Mouse (Mus musculus): Measurements from ENCODE around the gene Sypl. TPM values are rescaled to one million over a fixed set of nuclear protein-coding genes. Genes with fewer than 3 reads are reported as not detected.

Gene Sypl
- polyA plus RNA-seq, 1 experiment from 2014 or later: 59.8 TPM

DNA sequence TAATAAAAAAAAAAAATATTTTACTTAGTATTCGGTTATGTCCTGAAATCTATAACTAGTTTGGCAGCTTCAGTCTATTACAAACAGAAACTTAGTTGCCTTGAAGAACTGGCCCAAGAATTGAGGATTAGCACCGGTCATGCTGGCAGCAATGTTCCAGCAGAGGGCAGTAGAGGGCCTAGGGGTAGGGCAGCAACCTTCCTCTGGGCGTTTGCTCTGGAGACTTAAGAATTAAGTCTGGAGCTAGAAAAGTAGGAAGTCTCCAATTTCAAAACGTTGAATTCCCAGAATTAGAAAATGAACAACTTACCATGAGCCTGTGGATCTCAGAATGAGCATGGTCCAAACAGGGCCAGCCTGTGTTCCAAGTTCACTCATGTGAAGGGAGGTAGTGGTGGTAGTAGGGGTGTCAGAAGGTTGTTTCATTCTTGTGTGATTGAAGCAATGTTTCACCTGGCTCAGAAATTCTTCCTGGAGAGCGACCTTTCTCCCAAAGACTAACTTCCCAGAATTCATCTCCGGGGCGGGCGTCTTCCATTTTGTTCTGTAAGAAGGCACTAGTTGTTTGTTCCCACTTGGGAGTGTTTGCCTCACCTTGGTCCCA, 33.4 kb upstream of the Sypl start:
- H3K9me3 ChIP-seq (ENCODE audit: control insufficient read depth, low read length): no peaks in the 10 kb centered on the region
- H3K4me2 ChIP-seq (replicated peaks; ENCODE audit: low read depth, low read length): no peak overlapping the region
- ATAC-seq (ENCODE audit: low FRiP score): no peak
- peak; percentile 55 for DNase-seq (ENCODE audit: low spot score)
- no peak overlapping the region for H3K9ac ChIP-seq (ENCODE audit: low read depth, low read length)
- no peaks in the 10 kb centered on the region for H3K36me3 ChIP-seq (ENCODE audit: control insufficient read depth, insufficient read depth, low read length)
- no peak overlapping the region for H3K4me3 ChIP-seq (ENCODE audit: low read depth, low read length)
- no peaks in the 10 kb centered on the region for H3K27me3 ChIP-seq (ENCODE audit: control insufficient read depth, insufficient read depth, low read length)
- H3K27ac ChIP-seq (ENCODE audit: low read depth, low read length): no peak overlapping the region
- no peaks in the 10 kb centered on the region for H3K4me1 ChIP-seq (replicated peaks; ENCODE audit: control insufficient read depth, insufficient read depth, low read length)
- 72% methylated on average over 8 of the region's 8 CpGs for WGBS

DNA sequence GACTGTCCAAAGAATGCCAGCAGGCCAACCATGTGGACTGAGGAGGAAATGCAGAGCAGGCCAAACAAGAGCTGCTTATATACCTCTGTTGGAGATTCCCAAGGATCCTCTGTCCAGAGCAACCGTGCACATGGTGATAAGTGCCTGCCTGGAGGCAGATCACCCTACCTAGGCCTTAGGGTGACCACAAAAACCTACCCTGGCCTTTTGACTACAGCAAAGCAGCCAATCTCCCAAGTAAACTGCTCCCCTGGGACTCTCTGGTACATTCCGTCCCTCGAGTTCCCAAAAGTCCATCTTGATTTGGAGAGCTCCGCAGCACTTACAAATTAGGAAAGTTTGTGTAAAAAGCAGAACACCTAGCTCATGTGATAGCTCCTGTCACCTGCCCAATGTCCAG, 32.6 kb upstream of the Sypl start:
- no peaks in the 10 kb centered on the region for H3K4me1 ChIP-seq (replicated peaks; ENCODE audit: control insufficient read depth, insufficient read depth, low read length)
- no peak overlapping the region for H3K27ac ChIP-seq (ENCODE audit: low read depth, low read length)
- no peaks in the 10 kb centered on the region for H3K27me3 ChIP-seq (ENCODE audit: control insufficient read depth, insufficient read depth, low read length)
- DNase-seq (ENCODE audit: low spot score) (no peak), ATAC-seq (ENCODE audit: low FRiP score) (no peak)
- H3K36me3 ChIP-seq (ENCODE audit: control insufficient read depth, insufficient read depth, low read length): no peaks in the 10 kb centered on the region
- H3K4me3 ChIP-seq (ENCODE audit: low read depth, low read length): no peak overlapping the region
- no peaks in the 10 kb centered on the region for H3K9me3 ChIP-seq (ENCODE audit: control insufficient read depth, low read length)
- no peak overlapping the region for H3K9ac ChIP-seq (ENCODE audit: low read depth, low read length)
- no peak overlapping the region for H3K4me2 ChIP-seq (replicated peaks; ENCODE audit: low read depth, low read length)
- WGBS: 83% methylated on average over 4 of the region's 4 CpGs

DNA sequence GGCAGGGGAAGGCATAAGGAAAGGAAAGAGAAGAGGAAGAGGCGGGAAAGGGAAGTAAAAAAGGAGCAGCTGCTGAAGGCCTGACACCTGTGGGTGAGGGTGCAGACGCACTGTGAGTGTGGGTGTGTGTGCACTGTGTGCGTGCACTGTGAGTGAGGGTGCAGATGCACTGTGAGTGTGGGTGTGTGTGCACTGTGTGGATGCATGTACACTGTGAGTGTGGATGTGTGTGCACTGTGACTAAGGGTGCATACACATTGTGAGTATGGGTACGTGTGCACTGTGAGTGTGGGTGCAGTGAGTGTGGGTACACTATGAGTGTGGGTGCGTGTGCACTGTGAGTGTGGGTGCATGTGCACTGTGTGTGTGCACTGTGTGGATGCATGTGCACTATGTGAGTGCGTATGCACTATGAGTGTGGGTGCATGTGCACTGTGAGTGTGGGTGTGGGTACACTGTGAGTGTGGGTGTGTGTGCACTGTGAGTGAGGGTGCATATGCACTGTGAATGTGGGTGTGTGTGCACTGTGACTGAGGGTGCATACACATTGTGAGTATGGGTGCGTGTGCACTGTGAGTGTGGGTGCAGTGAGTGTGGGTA, 32.1 kb upstream of the Sypl start:
- H3K27me3 ChIP-seq (ENCODE audit: control insufficient read depth, insufficient read depth, low read length): no peaks in the 10 kb centered on the region
- H3K36me3 ChIP-seq (ENCODE audit: control insufficient read depth, insufficient read depth, low read length): no peaks in the 10 kb centered on the region
- no peak overlapping the region for H3K27ac ChIP-seq (ENCODE audit: low read depth, low read length)
- DNase-seq (ENCODE audit: low spot score): no peak
- H3K4me2 ChIP-seq (replicated peaks; ENCODE audit: low read depth, low read length): no peak overlapping the region
- WGBS: 93% methylated on average over 7 of the region's 7 CpGs
- peaks cover under 1% of the 10 kb centered on the region; the same call in 1 of the 2 replicates for H3K4me1 ChIP-seq (replicated peaks; ENCODE audit: control insufficient read depth, insufficient read depth, low read length)
- H3K9me3 ChIP-seq (ENCODE audit: control insufficient read depth, low read length): no peaks in the 10 kb centered on the region
- no peak overlapping the region for H3K9ac ChIP-seq (ENCODE audit: low read depth, low read length)
- no peak overlapping the region for H3K4me3 ChIP-seq (ENCODE audit: low read depth, low read length)
- no peak for ATAC-seq (ENCODE audit: low FRiP score)

DNA sequence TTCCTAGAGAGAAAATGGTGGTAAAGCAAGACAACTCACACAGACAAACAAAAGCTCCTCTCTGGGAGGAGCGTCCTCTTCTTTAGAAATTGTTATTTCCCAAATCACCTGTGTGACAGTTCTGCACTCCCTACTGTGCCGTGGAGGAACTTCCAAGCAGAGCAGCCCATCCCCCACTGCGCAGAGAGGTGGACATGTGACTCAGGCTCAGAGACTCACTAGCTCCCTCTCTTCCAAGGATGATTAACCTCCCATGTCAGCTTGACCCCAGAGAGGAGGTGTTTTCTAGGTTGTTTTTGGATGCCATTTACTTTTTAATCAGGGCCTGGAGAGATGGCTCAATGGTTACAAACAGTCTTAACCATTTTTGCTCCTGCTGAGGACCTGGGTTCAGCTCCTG, 29.4 kb upstream of the Sypl start:
- Histone ChIP-seq H3K4me2 (replicated peaks; ENCODE audit: low read depth, low read length) (no peak overlapping the region), H3K9me3 (ENCODE audit: control insufficient read depth, low read length) (no peaks in the 10 kb centered on the region), H3K9ac (ENCODE audit: low read depth, low read length) (no peak overlapping the region), H3K4me1 (replicated peaks; ENCODE audit: control insufficient read depth, insufficient read depth, low read length) (peaks cover 3% of the 10 kb centered on the region; the same call in 1 of the 2 replicates), H3K27me3 (ENCODE audit: control insufficient read depth, insufficient read depth, low read length) (no peaks in the 10 kb centered on the region), H3K4me3 (ENCODE audit: low read depth, low read length) (no peak overlapping the region), H3K27ac (ENCODE audit: low read depth, low read length) (no peak overlapping the region), H3K36me3 (ENCODE audit: control insufficient read depth, insufficient read depth, low read length) (no peaks in the 10 kb centered on the region)
- DNase-seq (ENCODE audit: low spot score) (no peak), ATAC-seq (ENCODE audit: low FRiP score) (no peak)
- WGBS: 19% methylated on average over 3 of the region's 3 CpGs

DNA sequence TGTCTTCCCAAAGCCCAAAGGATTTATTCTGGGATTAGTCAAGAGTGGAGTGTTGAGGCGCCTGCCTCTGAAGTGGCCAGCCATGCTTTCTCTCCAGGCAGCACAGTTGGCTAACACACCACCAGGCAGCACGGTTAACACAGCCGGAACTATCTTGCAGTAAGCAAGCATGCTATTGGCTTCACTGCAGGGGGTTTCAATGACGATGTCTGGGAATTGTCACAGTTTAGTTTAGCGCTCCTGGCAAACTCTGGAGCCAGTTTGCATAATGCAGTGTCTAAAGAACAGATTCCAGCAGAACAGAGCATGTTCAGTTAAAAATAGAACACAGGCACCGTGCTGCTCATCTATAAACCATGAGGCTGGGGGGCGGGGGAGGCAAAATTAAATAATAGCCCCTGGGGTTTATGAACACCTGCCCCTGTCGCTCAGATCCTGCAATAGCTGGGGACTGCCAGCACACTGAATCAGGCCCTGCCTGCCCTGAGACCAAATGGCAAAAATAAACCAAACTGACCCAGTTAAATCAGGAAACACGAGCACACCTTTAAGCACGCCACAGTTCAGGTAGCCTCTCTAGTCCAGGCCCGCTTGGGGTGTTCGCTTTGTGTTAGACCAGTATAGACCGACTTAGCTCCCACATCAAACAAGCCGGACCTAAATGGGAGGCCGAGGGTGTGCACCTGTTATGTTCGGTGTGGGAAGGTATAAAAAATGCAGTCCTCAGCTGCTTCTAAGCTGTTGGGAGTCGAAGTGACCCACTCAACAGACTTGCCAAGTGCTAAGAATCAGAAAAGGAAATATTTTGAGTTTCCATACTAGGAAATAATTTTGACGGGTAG, 27.1 kb upstream of the Sypl start:
- DNase-seq (ENCODE audit: low spot score) (peak; percentile 41), ATAC-seq (ENCODE audit: low FRiP score) (peak; percentile 80)
- Histone ChIP-seq H3K27ac (ENCODE audit: low read depth, low read length) (0 out of 2 replicates have a peak overlapping the region, but pooled peaks have one; percentile 30), H3K27me3 (ENCODE audit: control insufficient read depth, insufficient read depth, low read length) (no peaks in the 10 kb centered on the region), H3K9me3 (ENCODE audit: control insufficient read depth, low read length) (no peaks in the 10 kb centered on the region), H3K4me3 (ENCODE audit: low read depth, low read length) (no peak overlapping the region), H3K4me1 (replicated peaks; ENCODE audit: control insufficient read depth, insufficient read depth, low read length) (peaks cover 3% of the 10 kb centered on the region; the same call in 1 of the 2 replicates), H3K4me2 (replicated peaks; ENCODE audit: low read depth, low read length) (no peak overlapping the region), H3K36me3 (ENCODE audit: control insufficient read depth, insufficient read depth, low read length) (no peaks in the 10 kb centered on the region), H3K9ac (ENCODE audit: low read depth, low read length) (peak overlapping the region; percentile 31)
- 66% methylated on average over 18 of the region's 18 CpGs for WGBS

- no peaks in the 10 kb centered on the region for H3K27me3 ChIP-seq (ENCODE audit: control insufficient read depth, insufficient read depth, low read length)
- H3K27ac ChIP-seq (ENCODE audit: low read depth, low read length): no peak overlapping the region
- H3K4me3 ChIP-seq (ENCODE audit: low read depth, low read length): no peak overlapping the region
- H3K9me3 ChIP-seq (ENCODE audit: control insufficient read depth, low read length): no peaks in the 10 kb centered on the region
- ATAC-seq (ENCODE audit: low FRiP score) (no peak), DNase-seq (ENCODE audit: low spot score) (no peak)
- no peaks in the 10 kb centered on the region for H3K36me3 ChIP-seq (ENCODE audit: control insufficient read depth, insufficient read depth, low read length)
- no peak overlapping the region for H3K9ac ChIP-seq (ENCODE audit: low read depth, low read length)
- H3K4me2 ChIP-seq (replicated peaks; ENCODE audit: low read depth, low read length): no peak overlapping the region
- peaks cover 3% of the 10 kb centered on the region; the same call in 1 of the 2 replicates for H3K4me1 ChIP-seq (replicated peaks; ENCODE audit: control insufficient read depth, insufficient read depth, low read length)
- WGBS: 84% methylated on average over 10 of the region's 10 CpGs
These were observed 26.4 kb upstream of the Sypl start for GRCm38 (mm10) chr12:32927231-32927835.

- ATAC-seq (ENCODE audit: low FRiP score): no peak
- Histone ChIP-seq H3K4me3 (ENCODE audit: low read depth, low read length) (no peak overlapping the region), H3K9me3 (ENCODE audit: control insufficient read depth, low read length) (no peaks in the 10 kb centered on the region), H3K36me3 (ENCODE audit: control insufficient read depth, insufficient read depth, low read length) (no peaks in the 10 kb centered on the region), H3K4me2 (replicated peaks; ENCODE audit: low read depth, low read length) (no peak overlapping the region), H3K27ac (ENCODE audit: low read depth, low read length) (no peak overlapping the region), H3K27me3 (ENCODE audit: control insufficient read depth, insufficient read depth, low read length) (no peaks in the 10 kb centered on the region), H3K4me1 (replicated peaks; ENCODE audit: control insufficient read depth, insufficient read depth, low read length) (peaks cover 3% of the 10 kb centered on the region; the same call in 1 of the 2 replicates), H3K9ac (ENCODE audit: low read depth, low read length) (no peak overlapping the region)
- DNase-seq (ENCODE audit: low spot score): no peak
- 49% methylated on average over 3 of the region's 3 CpGs for WGBS
These were observed 25.5 kb upstream of the Sypl start for GRCm38 (mm10) chr12:32928180-32928579.

DNA sequence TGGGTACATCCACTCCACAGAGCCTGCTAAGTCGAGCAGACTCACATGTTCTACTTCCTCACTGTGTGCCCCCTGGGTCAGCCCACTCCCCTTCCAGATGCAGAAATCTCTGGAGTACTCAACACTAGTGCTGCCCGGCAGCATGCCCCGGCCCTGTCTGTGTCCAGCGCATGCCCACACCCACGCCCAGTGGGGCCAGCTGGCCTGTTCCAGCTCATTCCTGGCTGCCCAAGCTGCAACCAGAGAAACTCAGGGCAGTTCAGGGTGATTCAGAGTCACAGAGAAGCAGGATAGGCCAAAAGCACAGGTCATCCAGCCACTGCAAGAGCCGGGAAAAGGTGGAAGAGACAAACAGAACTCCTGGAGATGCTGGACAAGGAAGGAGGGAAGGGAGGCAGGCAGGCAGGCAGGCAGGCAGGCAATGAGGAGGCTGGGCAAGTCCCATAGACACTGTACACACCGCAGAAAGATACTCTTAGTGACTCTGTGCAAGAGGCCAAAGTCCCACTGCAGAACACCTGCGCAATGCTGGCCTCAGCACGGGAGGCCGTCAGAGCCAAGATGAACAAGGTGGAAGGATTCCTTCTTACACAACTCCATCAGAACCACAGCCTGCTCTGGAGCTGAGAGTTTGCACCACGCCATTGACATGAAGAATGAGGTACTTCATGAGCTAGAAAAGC, 23.7 kb upstream of the Sypl start:
- H3K36me3 ChIP-seq (ENCODE audit: control insufficient read depth, insufficient read depth, low read length): no peaks in the 10 kb centered on the region
- H3K9me3 ChIP-seq (ENCODE audit: control insufficient read depth, low read length): no peaks in the 10 kb centered on the region
- no peak overlapping the region for H3K4me2 ChIP-seq (replicated peaks; ENCODE audit: low read depth, low read length)
- DNase-seq (ENCODE audit: low spot score): no peak
- ATAC-seq (ENCODE audit: low FRiP score): no peak
- no peak overlapping the region for H3K9ac ChIP-seq (ENCODE audit: low read depth, low read length)
- 86% methylated on average over 11 of the region's 11 CpGs for WGBS
- H3K27ac ChIP-seq (ENCODE audit: low read depth, low read length): no peak overlapping the region
- peaks cover 3% of the 10 kb centered on the region; the same call in 1 of the 2 replicates for H3K4me1 ChIP-seq (replicated peaks; ENCODE audit: control insufficient read depth, insufficient read depth, low read length)
- no peaks in the 10 kb centered on the region for H3K27me3 ChIP-seq (ENCODE audit: control insufficient read depth, insufficient read depth, low read length)
- H3K4me3 ChIP-seq (ENCODE audit: low read depth, low read length): no peak overlapping the region

All from hindbrain, embryonic 11.5 days (tissue).